Mouse (Mus musculus) olfactory bulb, adult 2 months (tissue): Measurements from ENCODE around the gene Ppp1r37.

Experiments used
- CTCF ChIP-seq: fragments of 200-500 bp; IDR thresholded peaks from 2 replicates; pipeline ENCODE4 v1.5.1; 2012; ENCODE audit warnings: low read depth, mild to moderate bottlenecking, low read length, moderate library complexity; ENCODE audit not compliant: insufficient read depth
- POLR2A ChIP-seq: fragments of 200-500 bp; IDR thresholded peaks from 2 replicates; pipeline ENCODE4 v1.6.1; 2012; ENCODE audit warnings: mild to moderate bottlenecking, low read depth, low read length, moderate library complexity; ENCODE audit not compliant: insufficient read depth

GRCm38 (mm10) chr7:19586269-19586668, 23.4 kb upstream of the Ppp1r37 start:
- TF ChIP-seq CTCF (no peak), POLR2A (no peak)
